Mouse (Mus musculus) G1E (cell line): ENCODE results near the gene Ccdc93.

Experiments
- CTCF ChIP-seq: IDR thresholded peaks from 2 replicates; pipeline ENCODE4 v1.5.1; 2012; ENCODE audit warnings: low read depth, low read length, inconsistent platforms, mixed read lengths
- GATA1 ChIP-seq: IDR thresholded peaks from 2 replicates; pipeline ENCODE4 v1.6.1; 2012; ENCODE audit warnings: borderline replicate concordance, low read length, inconsistent platforms, mixed read lengths
- GATA2 ChIP-seq: IDR thresholded peaks from 2 replicates; pipeline ENCODE4 v1.6.1; 2012; ENCODE audit warnings: low read depth, low read length, inconsistent platforms, borderline replicate concordance
- TAL1 ChIP-seq: conservative IDR thresholded peaks from 2 replicates; pipeline ENCODE4 v1.6.1; 2012; ENCODE audit warnings: low read depth, low read length, inconsistent platforms, mixed read lengths

- TF ChIP-seq CTCF = no peak
- TF ChIP-seq GATA2 = no peak
- TF ChIP-seq TAL1 = no peak
- TF ChIP-seq GATA1 = no peak
Measured at GRCm38 (mm10) chr1:121453053-121453452, 22.2 kb downstream of the Ccdc93 start.
